In genomic region chr8:13109416-13109960, GRCm38 (mm10) we compare ENCODE assay signal across 27 mouse cellular contexts. TPM values are rescaled to one million over a fixed set of nuclear protein-coding genes. Genes with fewer than 3 reads are reported as not detected.
DNase-seq lines count a peak whose midpoint lies in the region; ATAC-seq and TF ChIP-seq lines count a peak whose summit lies in the region.
"Had no signal": no experiment of that assay in that cellular context is flagged by ENCODE, and none has a peak within 500 bp of the region (broad histone marks: within the 10 kb centered on the region; RNA-seq: fewer than 3 reads in every experiment).

No protein-coding gene starts in this region.

- H3K4me2 ChIP-seq in lung, embryonic 14.5 days: no peak overlapping the region
- H3K4me2 ChIP-seq in liver, postnatal 0 days (ENCODE audit: low read depth, low read length): peak overlapping the region; percentile 67
- H3K4me2 ChIP-seq: embryonic facial prominence, embryonic 13.5 days; heart, embryonic 12.5 days; hindbrain, embryonic 12.5 days; limb, embryonic 15.5 days; neural tube, embryonic 13.5 days; stomach, embryonic 15.5 days had no signal

- H3K9me3 ChIP-seq in lung, embryonic 14.5 days (ENCODE audit: low read depth, low read length): no peaks in the 10 kb centered on the region
- H3K9me3 ChIP-seq in liver, postnatal 0 days (ENCODE audit: low read length): no peaks in the 10 kb centered on the region
- H3K9me3 ChIP-seq: embryonic facial prominence, embryonic 13.5 days; heart, embryonic 12.5 days; hindbrain, embryonic 12.5 days; limb, embryonic 15.5 days; midbrain, embryonic 10.5 days; neural tube, embryonic 13.5 days; stomach, embryonic 15.5 days had no signal

- H3K4me3 ChIP-seq in lung, embryonic 14.5 days (ENCODE audit: low read depth, low read length): no peak overlapping the region
- peak overlapping the region; percentile 15 for H3K4me3 ChIP-seq in bone marrow, adult 2 months (replicated peaks; ENCODE audit: control insufficient read depth, low read depth, low read length)
- H3K4me3 ChIP-seq in liver, postnatal 0 days (ENCODE audit: low read depth, low read length): peak overlapping the region; percentile 2; the same call in 1 of the 2 replicates
- H3K4me3 ChIP-seq: embryonic facial prominence, embryonic 13.5 days; heart, embryonic 12.5 days; hindbrain, embryonic 12.5 days; layer of hippocampus, adult 2 months; limb, embryonic 15.5 days; midbrain, embryonic 10.5 days; neural tube, embryonic 13.5 days; stomach, embryonic 15.5 days had no signal

- peaks cover 12% of the 10 kb centered on the region; the same call in 1 of the 2 replicates for H3K36me3 ChIP-seq in lung, embryonic 14.5 days (ENCODE audit: insufficient read depth)
- H3K36me3 ChIP-seq in liver, postnatal 0 days (replicated peaks; ENCODE audit: insufficient read depth, low read length): peaks cover 13% of the 10 kb centered on the region; the same call in 1 of the 2 replicates
- H3K36me3 ChIP-seq: neural tube, embryonic 13.5 days; stomach, embryonic 15.5 days had no signal

- TF ChIP-seq POLR2A in bone marrow, adult 2 months (IDR thresholded peaks at IDR 0.05; ENCODE audit: borderline replicate concordance, control insufficient read depth, low read depth, low read length): no peak

- DNase-seq in adrenal gland, adult (ENCODE audit: inconsistent age in 2 of 2, low spot score in 1 of 2): peak; percentile 72 to 86
- DNase-seq in adrenal gland, postnatal 25 days: no peak
- peak; percentile 20 for DNase-seq in lung, embryonic 14.5 days
- DNase-seq in lung, postnatal 25 days (ENCODE audit: low spot score): no peak
- no peak for DNase-seq in liver, postnatal 0 days
- DNase-seq in gastrocnemius, adult 18-20 months (ENCODE audit: low spot score): no peak
- DNase-seq: cerebellum, adult 11 months; cerebellum, postnatal 10 days; heart, adult 11 months; kidney, adult 8-10 months; kidney, postnatal 14 days; layer of hippocampus, postnatal 36 days; lung, postnatal 36 days had no signal

- no peak overlapping the region for H3K9ac ChIP-seq in lung, embryonic 14.5 days
- H3K9ac ChIP-seq in liver, postnatal 0 days (replicated peaks): peak overlapping the region; percentile 39; the same call in 1 of the 2 replicates
- H3K9ac ChIP-seq: embryonic facial prominence, embryonic 13.5 days; heart, embryonic 12.5 days; hindbrain, embryonic 12.5 days; limb, embryonic 15.5 days; neural tube, embryonic 13.5 days; stomach, embryonic 15.5 days had no signal

- no peaks in the 10 kb centered on the region for H3K4me1 ChIP-seq in lung, embryonic 14.5 days (ENCODE audit: insufficient read depth)
- H3K4me1 ChIP-seq in bone marrow, adult 2 months (ENCODE audit: control insufficient read depth, insufficient read depth, low read length): no peaks in the 10 kb centered on the region; the same call in 1 of the 2 replicates
- peaks cover 20% of the 10 kb centered on the region for H3K4me1 ChIP-seq in liver, postnatal 0 days (ENCODE audit: insufficient read depth)

- no peak for ATAC-seq in lung, embryonic 14.5 days (ENCODE audit: insufficient read depth)
- no peak for ATAC-seq in liver, postnatal 0 days
- no peak for ATAC-seq in megakaryocyte progenitor cell, adult 5-6 weeks (replicated peaks; ENCODE audit: poor library complexity)
- ATAC-seq: Patski had no signal

- no peaks in the 10 kb centered on the region for H3K27me3 ChIP-seq in lung, embryonic 14.5 days (ENCODE audit: insufficient read depth, low read length)
- H3K27me3 ChIP-seq in liver, postnatal 0 days (ENCODE audit: insufficient read depth, low read length): no peaks in the 10 kb centered on the region
- H3K27me3 ChIP-seq: embryonic facial prominence, embryonic 13.5 days; heart, embryonic 12.5 days; hindbrain, embryonic 12.5 days; limb, embryonic 15.5 days; neural tube, embryonic 13.5 days; Patski; stomach, embryonic 15.5 days had no signal

- no peak for TF ChIP-seq CTCF in lung, embryonic 14.5 days (IDR thresholded peaks at IDR 0.05; ENCODE audit: low read depth)
- no peak for TF ChIP-seq CTCF in bone marrow, adult 2 months (IDR thresholded peaks at IDR 0.05; ENCODE audit: control insufficient read depth, insufficient read depth, low read length)
- no peak for TF ChIP-seq CTCF in liver, postnatal 0 days (IDR thresholded peaks at IDR 0.05; ENCODE audit: low read depth)

- no peak overlapping the region for H3K27ac ChIP-seq in lung, embryonic 14.5 days (ENCODE audit: low read depth)
- H3K27ac ChIP-seq in bone marrow, adult 2 months (ENCODE audit: control insufficient read depth, insufficient read depth, low read depth, low read length, poor library complexity): no peak overlapping the region
- peak overlapping the region; percentile 92 for H3K27ac ChIP-seq in liver, postnatal 0 days (ENCODE audit: low read depth)
- H3K27ac ChIP-seq: embryonic facial prominence, embryonic 13.5 days; hindbrain, embryonic 12.5 days; layer of hippocampus, adult 2 months; limb, embryonic 15.5 days; midbrain, embryonic 10.5 days; neural tube, embryonic 13.5 days; stomach, embryonic 15.5 days had no signal

- 37% methylated on average over 1 of the region's 1 CpGs for WGBS in lung, embryonic 14.5 days
- 50% methylated on average over 1 of the region's 1 CpGs for WGBS in bone marrow, adult 2 months
- 42% methylated on average over 1 of the region's 1 CpGs for WGBS in liver, postnatal 0 days (ENCODE audit: insufficient replicate concordance)

- TF ChIP-seq EP300 in liver, postnatal 0 days (IDR thresholded peaks at IDR 0.05; ENCODE audit: low read depth): no peak

RNA-seq across cellular contexts. Expression of gene Cul4a, which starts 4.1 kb away (rescaled TPM):
- 153 and 195 TPM in 2 replicates for total RNA-seq in adrenal gland, postnatal 25 days (2021)
- polyA plus RNA-seq in lung, embryonic 14.5 days (2014; fragmentation: Nextera tagmentation; extraction: Ambion mirVana): 93.2 and 98.9 TPM in 2 replicates
- polyA plus RNA-seq in bone marrow, adult 2 months (2011; ENCODE audit: insufficient read depth, insufficient read length, low replicate concordance, missing spikeins): 54.9 and 73.7 TPM in 2 replicates
- 60.5 and 62.9 TPM in 2 replicates for polyA plus RNA-seq in liver, postnatal 0 days (2015; fragmentation: Nextera tagmentation; extraction: Ambion mirVana)
- 84.2 and 89.0 TPM in 2 replicates for total RNA-seq in megakaryocyte progenitor cell, adult 5-6 weeks (2015)
- total RNA-seq in megakaryocyte progenitor cell, adult 5-6 weeks (2017): 78.0 and 102 TPM in 2 replicates
- total RNA-seq in gastrocnemius, adult 18-20 months (2021): 10 to 100 TPM; 67.0 to 69.3 TPM

RNA-seq across cellular contexts. Expression of gene Pcid2, which starts 4.2 kb away (rescaled TPM):
- total RNA-seq in adrenal gland, postnatal 25 days (2021): 22.3 and 25.7 TPM in 2 replicates
- polyA plus RNA-seq in lung, embryonic 14.5 days (2014; fragmentation: Nextera tagmentation; extraction: Ambion mirVana): 39.2 and 40.0 TPM in 2 replicates
- polyA plus RNA-seq in bone marrow, adult 2 months (2011; ENCODE audit: insufficient read depth, insufficient read length, low replicate concordance, missing spikeins): 16.6 and 19.1 TPM in 2 replicates
- polyA plus RNA-seq in liver, postnatal 0 days (2015; fragmentation: Nextera tagmentation; extraction: Ambion mirVana): 6.7 and 8.8 TPM in 2 replicates
- 18.5 and 20.6 TPM in 2 replicates for total RNA-seq in megakaryocyte progenitor cell, adult 5-6 weeks (2015)
- 16.5 and 17.1 TPM in 2 replicates for total RNA-seq in megakaryocyte progenitor cell, adult 5-6 weeks (2017)
- 1 to 10 TPM; 6.9 to 7.3 TPM for total RNA-seq in gastrocnemius, adult 18-20 months (2021)

RNA-seq across cellular contexts. Expression of gene Proz, which starts 48.8 kb away (rescaled TPM):
- 1.7 TPM in 1 of 2 replicates, not detected in the other for total RNA-seq in adrenal gland, postnatal 25 days (2021)
- polyA plus RNA-seq in lung, embryonic 14.5 days (2014; fragmentation: Nextera tagmentation; extraction: Ambion mirVana): 0.29 and 0.38 TPM in 2 replicates
- polyA plus RNA-seq in bone marrow, adult 2 months (2011; ENCODE audit: insufficient read depth, insufficient read length, low replicate concordance, missing spikeins): 0.34 and 0.70 TPM in 2 replicates
- polyA plus RNA-seq in liver, postnatal 0 days (2015; fragmentation: Nextera tagmentation; extraction: Ambion mirVana): 93.8 and 97.1 TPM in 2 replicates
- total RNA-seq in megakaryocyte progenitor cell, adult 5-6 weeks (2015): not detected in 2 replicates
- 0.04 TPM in 1 of 2 replicates, not detected in the other for total RNA-seq in megakaryocyte progenitor cell, adult 5-6 weeks (2017)
- total RNA-seq in gastrocnemius, adult 18-20 months (2021): not detected
- total RNA-seq: heart, postnatal 14 days; layer of hippocampus, adult 2 months; layer of hippocampus, postnatal 36 days; left cerebral cortex, postnatal 14 days; monocyte, adult 5-6 weeks had no signal

RNA-seq across cellular contexts. Expression of gene Lamp1, which starts 49.5 kb away (rescaled TPM):
- 393 and 413 TPM in 2 replicates for total RNA-seq in adrenal gland, postnatal 25 days (2021)
- polyA plus RNA-seq in lung, embryonic 14.5 days (2014; fragmentation: Nextera tagmentation; extraction: Ambion mirVana): 309 and 315 TPM in 2 replicates
- polyA plus RNA-seq in bone marrow, adult 2 months (2011; ENCODE audit: insufficient read depth, insufficient read length, low replicate concordance, missing spikeins): 61.3 and 127 TPM in 2 replicates
- 199 and 206 TPM in 2 replicates for polyA plus RNA-seq in liver, postnatal 0 days (2015; fragmentation: Nextera tagmentation; extraction: Ambion mirVana)
- total RNA-seq in megakaryocyte progenitor cell, adult 5-6 weeks (2015): 209 and 240 TPM in 2 replicates
- 259 and 273 TPM in 2 replicates for total RNA-seq in megakaryocyte progenitor cell, adult 5-6 weeks (2017)
- 100 to 1,000 TPM; 401 to 443 TPM for total RNA-seq in gastrocnemius, adult 18-20 months (2021)

Comparison
In these comparisons a context has a peak if more than half of its experiments do, and no peak if none do; other contexts are left out.
1. DNase-seq: peak in adrenal gland, adult (2 of 2) and lung, embryonic 14.5 days (single experiment); none in adrenal gland, postnatal 25 days (single experiment), lung, postnatal 25 days (single experiment), liver, postnatal 0 days (single experiment) and gastrocnemius, adult 18-20 months (single experiment).